Mouse (Mus musculus): Measurements from ENCODE around the gene Fam19a2.

DNA sequence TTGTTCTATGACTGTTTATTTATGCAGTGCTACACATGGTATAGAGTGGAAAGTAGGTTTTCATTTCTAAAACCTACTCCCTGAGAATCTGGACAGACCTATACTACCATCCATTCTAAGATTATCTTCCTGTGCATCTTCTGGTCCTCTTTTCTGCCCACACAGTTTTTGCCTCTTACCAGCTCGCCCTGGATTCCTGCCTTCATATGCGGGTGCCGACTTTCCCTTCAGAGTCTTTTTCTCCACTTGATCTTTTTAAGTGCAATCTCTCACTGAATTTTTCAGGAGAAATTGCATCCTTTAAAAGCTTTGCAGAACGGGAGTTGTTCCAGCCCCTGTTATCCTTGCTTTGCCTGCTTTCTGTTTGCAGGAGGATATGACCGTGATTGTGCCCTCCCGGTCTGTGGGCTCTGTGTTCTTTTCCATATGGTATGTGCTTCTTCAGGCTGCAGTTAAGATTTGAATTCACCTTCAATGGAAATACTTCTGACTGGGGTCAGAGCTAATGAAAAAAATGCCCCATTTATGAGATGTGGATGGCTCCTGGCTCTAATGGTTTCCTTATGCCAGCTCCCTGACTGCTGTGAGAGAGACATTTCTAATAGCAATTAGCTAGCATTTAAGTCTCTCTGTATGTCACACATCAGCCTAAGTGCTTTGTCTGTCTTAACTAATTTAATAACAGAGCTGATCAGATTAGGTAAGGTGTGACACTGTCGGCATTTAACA is 308.7 kb downstream of the Fam19a2 start:
- TF ChIP-seq CTCF (IDR thresholded peaks at IDR 0.05; ENCODE audit: borderline replicate concordance, control insufficient read depth, extremely low read depth, insufficient read depth, low read length, poor library complexity) (no peak), POLR2A (IDR thresholded peaks at IDR 0.05; ENCODE audit: control insufficient read depth, extremely low read depth, insufficient read depth, low read length, poor library complexity) (no peak)
